Mouse (Mus musculus) stomach, embryonic 14.5 days (tissue): ENCODE data around the gene Mfsd2b. TPM values are rescaled to one million over a fixed set of nuclear protein-coding genes. Genes with fewer than 3 reads are reported as not detected.

Experiments used
- ATAC-seq: fragments of 200-750 bp; cut with Nextera tagmentation; 2 replicates; pipeline ENCODE4 v1.8.0; 2017; ENCODE audit warnings: low read depth, moderate TSS enrichment; ENCODE audit not compliant: insufficient number of reproducible peaks, insufficient read depth, low FRiP score
- H3K27ac ChIP-seq: fragments of 300-500 bp; sonication (generic); 2 replicates; pipeline ENCODE4 v1.5.1; 2014; ENCODE audit warnings: mild to moderate bottlenecking, low read length, moderate library complexity, mixed read lengths
- H3K27me3 ChIP-seq: fragments of 300-500 bp; sonication (generic); 2 replicates; pipeline ENCODE4 v1.6.1; 2014; ENCODE audit warnings: low read length, control low read depth, mixed read lengths; ENCODE audit not compliant: control insufficient read depth, insufficient read depth
- H3K36me3 ChIP-seq: fragments of 300-500 bp; sonication (generic); 2 replicates; pipeline ENCODE4 v1.6.1; 2014; ENCODE audit warnings: mild to moderate bottlenecking, control low read depth, low read length, moderate library complexity, mixed read lengths; ENCODE audit not compliant: control insufficient read depth, insufficient read depth
- H3K4me1 ChIP-seq: fragments of 300-500 bp; sonication (generic); 2 replicates; pipeline ENCODE4 v1.6.1; 2014; ENCODE audit warnings: low read length, control low read depth, mixed read lengths; ENCODE audit not compliant: control insufficient read depth, insufficient read depth
- H3K4me2 ChIP-seq: fragments of 300-500 bp; sonication (generic); replicated peaks from 2 replicates; pipeline ENCODE4 v1.6.1; 2014; ENCODE audit warnings: low read depth, low read length, control low read depth
- H3K4me3 ChIP-seq: fragments of 300-500 bp; sonication (generic); 2 replicates; pipeline ENCODE4 v1.5.1; 2014; ENCODE audit warnings: low read depth, low read length, control low read depth
- H3K9ac ChIP-seq: fragments of 300-500 bp; sonication (generic); replicated peaks from 2 replicates; pipeline ENCODE4 v1.6.1; 2014; ENCODE audit warnings: low read depth, mild to moderate bottlenecking, control low read depth, low read length, moderate library complexity, mixed read lengths
- H3K9me3 ChIP-seq: fragments of 300-500 bp; sonication (generic); 2 replicates; pipeline ENCODE4 v1.6.1; 2016; ENCODE audit warnings: low read depth, low read length, control low read depth; ENCODE audit not compliant: control insufficient read depth
- WGBS: fragments of 180-500 bp; shearing (Covaris S2); extraction: QIAGEN DNeasy Blood & Tissue Kit; methylation state at CpG from one replicate; pipeline ENCODE4 v1.1.7; 2014; 5-methylcytosine and 5-hydroxymethylcytosine counted together
- polyA plus RNA-seq: library from polyadenylated mRNA; unstranded; fragments of >200 nt; fragmentation: Nextera tagmentation; extraction: Ambion mirVana; gene quantifications from 2 replicates; pipeline ENCODE4 v1.2.1, GENCODE M21; 2014

The Mfsd2b gene
- polyA plus RNA-seq, 1 experiment from 2014 or later, result 0.80 TPM

GRCm38 (mm10) chr12:4868924-4869323 is 5.2 kb downstream of the Mfsd2b start:
- H3K9me3 ChIP-seq, result no peaks in the 10 kb centered on the region
- no peak overlapping the region for H3K4me3 ChIP-seq
- no peak overlapping the region for H3K27ac ChIP-seq
- no peak overlapping the region for H3K4me2 ChIP-seq
- no peaks in the 10 kb centered on the region for H3K27me3 ChIP-seq
- H3K36me3 ChIP-seq, result no peaks in the 10 kb centered on the region
- ATAC-seq, result no peak
- 81% methylated on average over 8 of the region's 8 CpGs for WGBS
- H3K4me1 ChIP-seq, result peaks cover 14% of the 10 kb centered on the region; the same call in 1 of the 2 replicates
- H3K9ac ChIP-seq, result no peak overlapping the region

- H3K27me3 ChIP-seq, result no peaks in the 10 kb centered on the region
- peaks cover 16% of the 10 kb centered on the region for H3K4me1 ChIP-seq
- no peak overlapping the region for H3K4me2 ChIP-seq
- no peak for ATAC-seq
- no peak overlapping the region for H3K27ac ChIP-seq
- no peaks in the 10 kb centered on the region for H3K9me3 ChIP-seq
- no peak overlapping the region for H3K4me3 ChIP-seq
- no peak overlapping the region for H3K9ac ChIP-seq
- H3K36me3 ChIP-seq, result no peaks in the 10 kb centered on the region
- WGBS, result 64% methylated on average over 4 of the region's 4 CpGs
Measured at GRCm38 (mm10) chr12:4864338-4864690, 9.8 kb downstream of the Mfsd2b start.

- no peaks in the 10 kb centered on the region for H3K9me3 ChIP-seq
- peaks cover 13% of the 10 kb centered on the region for H3K4me1 ChIP-seq
- peak; percentile 34; the same call in 1 of the 2 replicates for ATAC-seq
- no peaks in the 10 kb centered on the region for H3K27me3 ChIP-seq
- no peak overlapping the region for H3K4me2 ChIP-seq
- H3K4me3 ChIP-seq, result no peak overlapping the region
- H3K9ac ChIP-seq, result no peak overlapping the region
- H3K27ac ChIP-seq, result 0 out of 2 replicates have a peak overlapping the region, but pooled peaks have one; percentile 39
- no peaks in the 10 kb centered on the region for H3K36me3 ChIP-seq
- 47% methylated on average over 4 of the region's 4 CpGs for WGBS
Measured at GRCm38 (mm10) chr12:4863654-4864337, 10.4 kb downstream of the Mfsd2b start.

GRCm38 (mm10) chr12:4862672-4863071 is 11.5 kb downstream of the Mfsd2b start:
- H3K27me3 ChIP-seq, result no peaks in the 10 kb centered on the region
- H3K9me3 ChIP-seq, result no peaks in the 10 kb centered on the region
- no peak overlapping the region for H3K27ac ChIP-seq
- H3K4me1 ChIP-seq, result peaks cover 11% of the 10 kb centered on the region
- H3K36me3 ChIP-seq, result no peaks in the 10 kb centered on the region; the same call in 1 of the 2 replicates
- WGBS, result 93% methylated on average over 4 of the region's 4 CpGs
- H3K9ac ChIP-seq, result no peak overlapping the region
- no peak overlapping the region for H3K4me3 ChIP-seq
- no peak overlapping the region for H3K4me2 ChIP-seq
- ATAC-seq, result no peak

- peaks cover 9% of the 10 kb centered on the region for H3K4me1 ChIP-seq
- H3K9me3 ChIP-seq, result no peaks in the 10 kb centered on the region
- no peak overlapping the region for H3K4me2 ChIP-seq
- WGBS, result 38% methylated on average over 11 of the region's 11 CpGs
- H3K9ac ChIP-seq, result no peak overlapping the region
- no peak overlapping the region for H3K4me3 ChIP-seq
- H3K36me3 ChIP-seq, result peaks cover 6% of the 10 kb centered on the region; the same call in 1 of the 2 replicates
- 0 out of 2 replicates have a peak, but pooled peaks have one; percentile 46 for ATAC-seq
- no peaks in the 10 kb centered on the region for H3K27me3 ChIP-seq
- H3K27ac ChIP-seq, result no peak overlapping the region
Measured at GRCm38 (mm10) chr12:4859241-4859914, 14.8 kb downstream of the Mfsd2b start.

GRCm38 (mm10) chr12:4856834-4857233 is 17.3 kb downstream of the Mfsd2b start:
- no peak overlapping the region for H3K4me3 ChIP-seq
- H3K27ac ChIP-seq, result no peak overlapping the region
- WGBS, result 95% methylated on average over 2 of the region's 2 CpGs
- H3K36me3 ChIP-seq, result peaks cover 6% of the 10 kb centered on the region; the same call in 1 of the 2 replicates
- H3K27me3 ChIP-seq, result no peaks in the 10 kb centered on the region
- H3K4me1 ChIP-seq, result no peaks in the 10 kb centered on the region
- no peak overlapping the region for H3K4me2 ChIP-seq
- H3K9me3 ChIP-seq, result no peaks in the 10 kb centered on the region
- no peak overlapping the region for H3K9ac ChIP-seq
- no peak for ATAC-seq

- no peak overlapping the region for H3K27ac ChIP-seq
- H3K9ac ChIP-seq, result no peak overlapping the region
- H3K4me3 ChIP-seq, result no peak overlapping the region
- no peaks in the 10 kb centered on the region for H3K27me3 ChIP-seq
- H3K4me1 ChIP-seq, result no peaks in the 10 kb centered on the region
- no peaks in the 10 kb centered on the region for H3K9me3 ChIP-seq
- peaks cover 6% of the 10 kb centered on the region; the same call in 1 of the 2 replicates for H3K36me3 ChIP-seq
- WGBS, result 97% methylated on average over 5 of the region's 5 CpGs
- no peak overlapping the region for H3K4me2 ChIP-seq
- no peak for ATAC-seq
Measured at GRCm38 (mm10) chr12:4856160-4856559, 18.0 kb downstream of the Mfsd2b start.

GRCm38 (mm10) chr12:4843741-4844140 is 30.4 kb downstream of the Mfsd2b start:
- no peak overlapping the region for H3K27ac ChIP-seq
- H3K9me3 ChIP-seq, result no peaks in the 10 kb centered on the region
- ATAC-seq, result 0 out of 2 replicates have a peak, but pooled peaks have one; percentile 30
- 2% methylated on average over 12 of the region's 12 CpGs for WGBS
- H3K36me3 ChIP-seq, result no peaks in the 10 kb centered on the region
- H3K4me2 ChIP-seq, result peak overlapping the region; percentile 54
- H3K27me3 ChIP-seq, result no peaks in the 10 kb centered on the region
- H3K4me1 ChIP-seq, result peaks cover 6% of the 10 kb centered on the region; the same call in 1 of the 2 replicates
- H3K9ac ChIP-seq, result peak overlapping the region; percentile 40
- H3K4me3 ChIP-seq, result peak overlapping the region; percentile 72
